Mouse (Mus musculus) left cerebral cortex, adult 2 months (tissue): ENCODE measurements around the gene Gcgr. TPM values are rescaled to one million over a fixed set of nuclear protein-coding genes. Genes with fewer than 3 reads are reported as not detected.

Experiments
- DNase-seq, 2 experiments: peaks; one replicate each; pipeline ENCODE4 v3.0.0; 2021 to 2022; ENCODE audit warnings: low spot score in 2 of 2, mixed read lengths in 1 of 2; ENCODE audit errors: extremely low spot score in 1 of 2
- H3K27ac ChIP-seq: fragments of 200-600 bp; 2 replicates; pipeline ENCODE4 v1.8.1; 2022
- H3K4me3 ChIP-seq: fragments of 200-600 bp; 2 replicates; pipeline ENCODE4 v1.8.1; 2022
- CTCF ChIP-seq: fragments of 200-600 bp; IDR thresholded peaks from 2 replicates; pipeline ENCODE4 v1.8.1; 2022; ENCODE audit warnings: antibody characterized with exemption, mild to moderate bottlenecking, moderate library complexity
- intact Hi-C: fragments of 180-260 bp; cut with DNase I; formaldehyde crosslinking; loops from one replicate; pipeline ENCODE4 v1.15.1; 2025
- long read RNA-seq, 2 experiments: library from polyadenylated mRNA; stranded (forward); transcript quantifications; one replicate each; pipeline ENCODE4 v2.0.0; 2021; ENCODE audit warnings: borderline mapping rate in 2 of 2
- total RNA-seq, 2 experiments: library from RNA; stranded (reverse); gene quantifications; 2 replicates each; pipeline ENCODE4 v1.2.3; 2021

Gcgr gene
- not detected for total RNA-seq
- long read RNA-seq, experiment 1, result 0 reads
- long read RNA-seq, experiment 2, result 0 reads

- intact Hi-C loops, result no loop called here
- no peak for TF ChIP-seq CTCF
- Histone ChIP-seq H3K27ac (no peak within 1 kb of the TSS), H3K4me3 (peak within 1 kb of the TSS; percentile 19)
- no peak for DNase-seq
These were observed at the start of gene Gcgr for GRCm38 (mm10) chr11:120530085-120530964. Gcgr (plus strand) TSS chr11:120530699.

- H3K27ac ChIP-seq, result 0 out of 2 replicates have a peak overlapping the region, but pooled peaks have one; percentile 95
- no peak for DNase-seq
- intact Hi-C loops, result no loop called here
- H3K4me3 ChIP-seq, result no peak overlapping the region
- TF ChIP-seq CTCF, result no peak
These were observed 47.0 kb upstream of the Gcgr start for GRCm38 (mm10) chr11:120483448-120483934.

- intact Hi-C loops, result loop anchor here (1.0 to 2.0 kb wide), 2 partner anchors 26 to 92 kb away; partner anchors contain the start of genes Ccdc137 and Oxld1
These were observed 46.1 kb upstream of the Gcgr start, which contains the start of gene Mrpl12 for GRCm38 (mm10) chr11:120484265-120484981. Mrpl12 (plus strand) TSS chr11:120484613.

GRCm38 (mm10) chr11:120485251-120485650 lies 45.2 kb upstream of the Gcgr start:
- peak overlapping the region; percentile 81 for H3K4me3 ChIP-seq
- no peak for DNase-seq
- TF ChIP-seq CTCF, result no peak
- intact Hi-C loops, result loop anchor here (2.0 to 5.0 kb wide), 2 partner anchors 92 to 132 kb away; partner anchors contain the start of gene Pcyt2
- peak overlapping the region; percentile 95 for H3K27ac ChIP-seq

More at GRCm38 (mm10) chr11:120484265-120484981, 46.1 kb upstream of the Gcgr start, which contains the start of gene Mrpl12:
- H3K4me3 ChIP-seq, result peak within 1 kb of the TSS; percentile 81
- peak; percentile 88 to 89 for DNase-seq
- H3K27ac ChIP-seq, result peak within 1 kb of the TSS; percentile 95
- no peak for TF ChIP-seq CTCF

GRCm38 (mm10) chr11:120488516-120488915 lies 42.0 kb upstream of the Gcgr start:
- Histone ChIP-seq H3K4me3 (no peak overlapping the region), H3K27ac (no peak overlapping the region)
- intact Hi-C loops, result loop anchor here (5.0 kb wide), 1 partner anchor 129 kb away; the partner anchor contains the start of gene Pcyt2
- TF ChIP-seq CTCF, result no peak
- DNase-seq, result no peak

GRCm38 (mm10) chr11:120489054-120489761 lies 41.3 kb upstream of the Gcgr start:
- DNase-seq, result peak; percentile 41 to 56
- Histone ChIP-seq H3K27ac (no peak overlapping the region), H3K4me3 (no peak overlapping the region)
- intact Hi-C loops, result loop anchor here (5.0 kb wide), 1 partner anchor 128 kb away; the partner anchor contains the start of gene Pcyt2
- TF ChIP-seq CTCF, result peak; percentile 97

- TF ChIP-seq CTCF, result no peak
- Histone ChIP-seq H3K27ac (peak overlapping the region; percentile 72; the same call in 1 of the 2 replicates), H3K4me3 (no peak overlapping the region)
- DNase-seq, result no peak
- intact Hi-C loops, result no loop called here
These were observed 40.0 kb upstream of the Gcgr start for GRCm38 (mm10) chr11:120490291-120491046.

- no peak for TF ChIP-seq CTCF
- intact Hi-C loops, result no loop called here
- peak within 1 kb of the TSS; percentile 99 for H3K4me3 ChIP-seq
- peak within 1 kb of the TSS; percentile 72 for H3K27ac ChIP-seq
- DNase-seq, result peak; percentile 84 to 86
These were observed 39.0 kb upstream of the Gcgr start, which contains the start of gene Slc25a10 for GRCm38 (mm10) chr11:120491317-120492023. Slc25a10 (plus strand) TSS chr11:120491840.

- no peak for DNase-seq
- intact Hi-C loops, result no loop called here
- Histone ChIP-seq H3K27ac (peak overlapping the region; percentile 72), H3K4me3 (peak overlapping the region; percentile 99)
- TF ChIP-seq CTCF, result peak; percentile 3
These were observed 38.2 kb upstream of the Gcgr start for GRCm38 (mm10) chr11:120492024-120492877.
